Mouse (Mus musculus) stomach, postnatal 0 days (tissue): ENCODE measurements around the gene BC107364. TPM values are rescaled to one million over a fixed set of nuclear protein-coding genes. Genes with fewer than 3 reads are reported as not detected.
"Not testable (repeated sequence)": the region's sequence is repeated elsewhere in the genome, so short reads cannot be mapped to it uniquely, and the experiment has no call there.

Experiments
- ATAC-seq: fragments of 200-750 bp; cut with Nextera tagmentation; 2 replicates; pipeline ENCODE4 v1.8.0; 2017; ENCODE audit not compliant: low FRiP score, low TSS enrichment
- DNase-seq: peaks from one replicate; pipeline ENCODE4 v3.0.0-alpha.2; 2016; ENCODE audit warnings: low spot score
- H3K27ac ChIP-seq: fragments of 300-500 bp; sonication (generic); replicated peaks from 2 replicates; pipeline ENCODE4 v1.5.1; 2014; ENCODE audit warnings: mild to moderate bottlenecking, control low read depth
- H3K27me3 ChIP-seq: fragments of 300-500 bp; sonication (generic); 2 replicates; pipeline ENCODE4 v1.6.1; 2014; ENCODE audit warnings: low read length; ENCODE audit not compliant: control insufficient read depth, insufficient read depth
- H3K36me3 ChIP-seq: fragments of 300-500 bp; sonication (generic); 2 replicates; pipeline ENCODE4 v1.6.1; 2014; ENCODE audit warnings: low read length, mixed read lengths; ENCODE audit not compliant: control insufficient read depth, insufficient read depth
- H3K4me1 ChIP-seq: fragments of 300-500 bp; sonication (generic); replicated peaks from 2 replicates; pipeline ENCODE4 v1.6.1; 2014; ENCODE audit warnings: antibody characterized with exemption; ENCODE audit not compliant: control insufficient read depth, insufficient read depth
- H3K4me2 ChIP-seq: fragments of 300-500 bp; sonication (generic); replicated peaks from 2 replicates; pipeline ENCODE4 v1.6.1; 2014; ENCODE audit warnings: low read depth, mild to moderate bottlenecking, control low read depth, moderate library complexity
- H3K4me3 ChIP-seq: fragments of 300-500 bp; sonication (generic); 2 replicates; pipeline ENCODE4 v1.5.1; 2014; ENCODE audit warnings: low read depth, low read length, control low read depth
- H3K9ac ChIP-seq: fragments of 300-500 bp; sonication (generic); 2 replicates; pipeline ENCODE4 v1.6.1; 2014; ENCODE audit warnings: mild to moderate bottlenecking, low read length, control low read depth, mixed read lengths
- H3K9me3 ChIP-seq: fragments of 300-500 bp; sonication (generic); 2 replicates; pipeline ENCODE4 v1.6.1; 2016; ENCODE audit warnings: low read length; ENCODE audit not compliant: control insufficient read depth
- CTCF ChIP-seq: IDR thresholded peaks from 2 replicates; pipeline ENCODE4 v1.5.1; 2016; ENCODE audit warnings: antibody characterized with exemption, low read depth, mild to moderate bottlenecking, moderate library complexity
- EP300 ChIP-seq: optimal IDR thresholded peaks from 2 replicates; pipeline ENCODE3; 2016; ENCODE audit warnings: antibody characterized with exemption
- whole genome bisulfite sequencing: fragments of 180-500 bp; shearing (Covaris S2); extraction: QIAGEN DNeasy Blood & Tissue Kit; methylation state at CpG from one replicate; pipeline ENCODE4 v1.1.7; 2014; 5-methylcytosine and 5-hydroxymethylcytosine counted together
- polyA plus RNA-seq: library from polyadenylated mRNA; unstranded; fragments of >200 nt; fragmentation: Nextera tagmentation; extraction: Ambion mirVana; gene quantifications from 2 replicates; pipeline ENCODE4 v1.2.1, GENCODE M21; 2015

The BC107364 gene
- polyA plus RNA-seq, 1 experiment from 2014 or later, result 0.18 TPM

DNA sequence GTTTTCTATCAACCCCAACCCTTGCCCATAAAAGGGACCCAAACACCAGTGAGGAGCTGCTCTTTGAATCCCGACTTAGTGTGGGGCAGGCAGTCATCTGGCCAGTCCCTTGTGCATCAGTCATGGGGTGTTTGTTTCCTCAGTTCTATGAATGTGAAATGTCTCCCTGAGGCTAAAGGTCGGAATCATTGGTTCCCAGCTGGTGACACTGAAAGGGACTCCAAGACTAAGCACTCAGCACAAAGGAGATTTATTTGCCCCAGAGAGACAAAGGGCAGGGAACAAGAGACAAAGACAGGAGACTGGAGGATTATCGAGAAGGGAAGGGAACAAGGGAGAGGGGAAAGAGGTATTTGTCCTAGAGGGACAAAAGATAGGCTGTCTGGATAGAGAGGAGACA is 19.9 kb downstream of the BC107364 start:
- H3K9me3 ChIP-seq, result no peaks in the 10 kb centered on the region
- TF ChIP-seq EP300, result no peak
- TF ChIP-seq CTCF, result no peak
- no peaks in the 10 kb centered on the region for H3K4me1 ChIP-seq
- H3K27me3 ChIP-seq, result peaks cover 4% of the 10 kb centered on the region; the same call in 1 of the 2 replicates
- no peak for ATAC-seq
- no peak overlapping the region for H3K4me3 ChIP-seq
- no peak overlapping the region for H3K9ac ChIP-seq
- H3K4me2 ChIP-seq, result no peak overlapping the region
- H3K27ac ChIP-seq, result no peak overlapping the region
- no peak for DNase-seq
- WGBS, result 37% methylated on average over 3 of the region's 3 CpGs
- no peaks in the 10 kb centered on the region for H3K36me3 ChIP-seq

DNA sequence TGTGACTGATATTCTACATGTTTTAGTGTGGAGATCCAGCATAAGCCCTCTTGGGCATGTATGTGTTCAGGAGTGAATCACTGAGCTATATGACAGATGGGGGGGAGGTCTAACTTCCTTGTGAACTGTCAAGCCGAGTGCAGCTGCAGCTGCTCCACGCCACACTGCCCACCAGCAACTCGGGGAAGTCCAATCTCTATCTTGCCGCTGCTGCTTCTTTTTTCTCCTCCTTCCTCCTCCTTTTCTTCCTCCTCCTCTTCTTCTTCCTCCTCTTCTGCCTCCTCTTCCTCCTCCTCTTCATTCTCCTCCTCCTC is 22.3 kb downstream of the BC107364 start:
- 66% methylated on average over 4 of the region's 4 CpGs for WGBS
- DNase-seq (no peak), ATAC-seq (no peak)
- no peak for TF ChIP-seq CTCF
- Histone ChIP-seq H3K4me2 (no peak overlapping the region), H3K36me3 (no peaks in the 10 kb centered on the region), H3K4me1 (no peaks in the 10 kb centered on the region), H3K27ac (no peak overlapping the region), H3K9me3 (no peaks in the 10 kb centered on the region), H3K4me3 (no peak overlapping the region), H3K27me3 (no peaks in the 10 kb centered on the region), H3K9ac (no peak overlapping the region)

DNA sequence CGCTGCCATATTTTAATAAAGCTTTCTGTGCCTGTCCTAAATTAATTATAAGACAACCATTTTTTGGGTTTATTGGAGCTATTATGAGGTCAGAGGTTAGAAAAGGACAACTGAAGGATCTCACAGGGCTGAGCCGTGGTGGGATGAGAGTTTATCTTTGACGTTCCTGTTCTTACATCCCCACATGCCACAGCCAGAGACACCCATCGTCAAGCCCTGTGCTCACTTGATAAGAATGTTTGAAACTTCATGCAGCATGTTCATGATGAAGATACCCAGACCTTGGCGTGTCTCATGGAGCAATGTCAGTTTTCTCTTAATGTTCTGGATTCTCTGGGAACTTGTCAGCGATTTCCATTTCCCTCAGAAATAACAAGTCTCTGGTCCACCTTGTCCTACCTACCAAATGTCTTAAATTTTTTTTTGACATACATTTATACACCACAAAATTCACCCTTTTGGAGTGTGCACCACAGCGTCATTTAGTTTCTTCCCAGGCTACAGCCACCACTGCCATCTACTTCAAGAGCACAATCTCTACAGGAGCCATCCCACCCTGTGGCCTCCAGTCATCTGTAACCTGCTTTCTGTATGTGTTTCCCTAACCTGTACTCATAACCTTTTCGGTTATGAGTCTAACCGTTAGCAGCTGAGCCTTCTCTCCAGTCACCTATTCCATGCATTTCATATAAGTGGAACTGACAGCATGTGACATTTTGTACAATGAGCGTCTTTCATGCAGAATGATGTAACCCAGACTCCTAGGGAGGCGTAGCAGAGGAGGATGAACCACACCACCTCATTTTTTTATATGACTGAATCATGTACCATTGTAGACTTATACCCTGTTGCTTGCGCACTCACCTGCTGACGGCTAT is 22.9 kb downstream of the BC107364 start:
- DNase-seq (no peak), ATAC-seq (no peak)
- Histone ChIP-seq H3K4me3 (no peak overlapping the region), H3K9me3 (no peaks in the 10 kb centered on the region), H3K27me3 (no peaks in the 10 kb centered on the region), H3K27ac (no peak overlapping the region), H3K36me3 (no peaks in the 10 kb centered on the region), H3K9ac (no peak overlapping the region), H3K4me1 (no peaks in the 10 kb centered on the region), H3K4me2 (no peak overlapping the region)
- TF ChIP-seq EP300 (no peak), CTCF (no peak)
- WGBS, result 83% methylated on average over 13 of the region's 13 CpGs

DNA sequence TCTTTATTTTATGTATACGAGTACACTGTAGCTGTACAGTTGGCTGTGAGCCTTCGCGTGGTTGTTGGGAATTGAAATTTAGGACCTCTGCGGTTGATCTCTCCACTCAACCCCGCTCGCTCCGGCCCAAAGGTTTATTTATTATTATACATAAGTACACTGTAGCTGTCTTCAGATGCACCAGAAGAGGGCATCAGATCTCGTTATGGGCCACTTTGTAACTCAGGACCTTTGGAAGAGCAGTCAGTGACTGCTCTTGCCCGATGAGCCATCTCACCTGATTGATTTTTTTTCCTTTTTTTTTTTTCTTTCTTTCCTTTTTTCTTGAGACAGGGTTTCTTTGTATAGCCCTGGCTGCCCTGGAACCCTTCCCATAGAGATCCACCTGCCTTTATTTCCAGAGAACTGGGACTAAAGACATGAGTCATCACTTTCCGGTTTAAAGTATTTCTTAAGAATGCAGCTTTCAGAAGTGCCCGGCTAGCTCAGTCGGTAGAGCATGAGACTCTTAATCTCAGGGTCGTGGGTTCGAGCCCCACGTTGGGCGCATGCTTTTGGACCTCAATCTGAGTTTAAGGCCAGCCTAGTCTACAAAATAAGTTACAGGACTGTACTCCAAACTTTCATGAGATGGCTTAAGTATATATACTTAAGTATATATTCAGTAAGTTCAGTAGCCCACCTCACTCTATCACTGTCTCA is 24.2 kb downstream of the BC107364 start:
- H3K9me3 ChIP-seq, result no peaks in the 10 kb centered on the region
- no peak overlapping the region for H3K9ac ChIP-seq
- H3K27me3 ChIP-seq, result no peaks in the 10 kb centered on the region
- no peak overlapping the region for H3K4me3 ChIP-seq
- H3K36me3 ChIP-seq, result no peaks in the 10 kb centered on the region
- WGBS, result 7% methylated on average over 16 of the region's 16 CpGs
- H3K4me2 ChIP-seq, result no peak overlapping the region; the same call in 1 of the 2 replicates
- ATAC-seq (no peak), DNase-seq (no peak)
- no peak overlapping the region for H3K27ac ChIP-seq
- H3K4me1 ChIP-seq, result no peaks in the 10 kb centered on the region
- peak; percentile 34 for TF ChIP-seq CTCF
- TF ChIP-seq EP300, result no peak

DNA sequence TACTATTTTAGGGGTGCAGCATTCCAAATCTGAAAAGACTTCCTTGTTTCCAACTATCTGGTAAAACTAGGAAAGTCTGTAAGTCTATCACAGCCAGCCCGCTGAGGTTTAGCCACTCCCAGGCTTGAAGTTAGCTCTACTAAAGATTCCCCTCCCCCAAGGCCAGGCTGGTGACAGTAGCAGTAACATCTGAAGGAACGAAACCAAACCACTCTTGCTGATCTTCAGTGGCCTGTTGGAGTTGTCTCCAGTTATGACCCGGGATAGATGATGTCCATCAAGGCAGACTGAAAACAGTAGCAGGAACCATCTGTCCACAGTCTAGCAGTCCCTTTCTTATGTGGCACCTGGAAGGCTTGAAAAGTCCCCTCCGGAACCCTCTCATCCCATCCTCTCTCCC is 24.8 kb downstream of the BC107364 start:
- Histone ChIP-seq H3K36me3 (no peaks in the 10 kb centered on the region), H3K27ac (no peak overlapping the region), H3K4me3 (no peak overlapping the region), H3K9ac (no peak overlapping the region), H3K9me3 (no peaks in the 10 kb centered on the region), H3K27me3 (no peaks in the 10 kb centered on the region), H3K4me2 (no peak overlapping the region; the same call in 1 of the 2 replicates), H3K4me1 (no peaks in the 10 kb centered on the region)
- TF ChIP-seq EP300 (no peak), CTCF (no peak)
- 30% methylated on average over 4 of the region's 4 CpGs for WGBS
- DNase-seq, result no peak
- no peak for ATAC-seq

DNA sequence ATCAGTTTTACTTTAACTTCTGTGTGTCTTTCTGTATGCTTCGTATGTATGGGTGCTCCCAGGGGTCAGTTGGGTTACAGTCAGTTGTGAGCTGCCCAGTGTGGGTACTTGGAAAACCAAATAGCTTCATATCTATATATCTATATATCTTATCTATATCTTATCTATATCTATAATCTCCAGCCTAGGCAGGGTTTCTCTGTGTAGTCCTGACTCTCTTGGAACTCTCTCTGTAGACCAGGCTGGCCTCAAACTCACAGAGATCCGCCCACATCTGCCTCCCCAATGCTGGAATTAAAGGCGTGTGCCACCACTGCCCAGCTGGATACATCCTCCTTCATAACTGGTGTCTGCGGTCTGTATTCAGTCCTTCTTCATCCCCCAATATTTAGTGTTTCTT is 25.8 kb downstream of the BC107364 start:
- TF ChIP-seq EP300 (no peak), CTCF (no peak)
- Histone ChIP-seq H3K4me3 (no peak overlapping the region), H3K9ac (no peak overlapping the region), H3K9me3 (no peaks in the 10 kb centered on the region), H3K27ac (no peak overlapping the region), H3K27me3 (no peaks in the 10 kb centered on the region), H3K4me1 (no peaks in the 10 kb centered on the region), H3K4me2 (no peak overlapping the region), H3K36me3 (no peaks in the 10 kb centered on the region)
- no peak for DNase-seq
- WGBS, result 81% methylated on average over 4 of the region's 4 CpGs
- ATAC-seq, result no peak

DNA sequence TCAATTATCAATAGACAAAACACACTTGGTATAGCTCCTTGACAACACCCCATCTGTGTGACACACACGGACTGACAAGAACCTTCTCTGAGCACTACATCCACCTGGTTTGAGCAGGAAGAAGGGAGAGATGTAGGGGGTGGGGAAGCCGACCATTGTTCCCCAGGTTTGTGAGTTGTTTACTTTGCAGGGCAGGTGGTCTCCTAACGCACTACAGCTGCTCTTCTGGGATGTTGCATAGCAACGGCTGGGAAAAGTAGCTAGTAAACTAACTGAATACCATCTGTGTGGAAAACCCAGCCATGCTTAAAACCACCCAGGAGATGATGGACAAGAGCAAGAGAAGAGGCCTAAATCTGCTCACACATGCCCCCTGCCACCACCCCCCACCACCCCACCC is 27.7 kb downstream of the BC107364 start:
- not testable (repeated sequence) for H3K9ac ChIP-seq, H3K9me3 ChIP-seq, ATAC-seq, H3K4me1 ChIP-seq, H3K4me2 ChIP-seq, H3K4me3 ChIP-seq, H3K27me3 ChIP-seq, H3K36me3 ChIP-seq, DNase-seq, H3K27ac ChIP-seq
- 12% methylated on average over 4 of the region's 4 CpGs for WGBS
